Mouse (Mus musculus) gastrocnemius, adult 2 months (tissue): ENCODE results near the gene Arrdc1. TPM values are rescaled to one million over a fixed set of nuclear protein-coding genes. Genes with fewer than 3 reads are reported as not detected.
A peak's percentile ranks its signal among the peaks of the same experiment; 100 is the strongest.

ENCODE experiments used
- DNase-seq: peaks from one replicate; pipeline ENCODE4 v3.0.0; 2022
- H3K27ac ChIP-seq: fragments of 200-600 bp; 2 replicates; pipeline ENCODE4 v1.8.1; 2022; ENCODE audit warnings: mild to moderate bottlenecking
- H3K4me3 ChIP-seq: fragments of 200-600 bp; 2 replicates; pipeline ENCODE4 v1.8.1; 2022; ENCODE audit warnings: mild to moderate bottlenecking, moderate library complexity
- CTCF ChIP-seq: fragments of 200-600 bp; IDR thresholded peaks from 2 replicates; pipeline ENCODE4 v1.8.1; 2022; ENCODE audit warnings: antibody characterized with exemption, mild to moderate bottlenecking, moderate library complexity
- intact Hi-C: fragments of 180-260 bp; cut with DNase I; formaldehyde crosslinking; loops from one replicate; pipeline ENCODE4 v1.15.1; 2025
- total RNA-seq, 2 experiments: library from RNA; stranded (reverse); gene quantifications; 2 replicates each; pipeline ENCODE4 v1.2.3; 2021

The Arrdc1 gene
- total RNA-seq, 2 experiments from 2014 or later = 1.9 to 2.8 TPM

GRCm38 (mm10) chr2:24912589-24912988, 22.5 kb downstream of the Arrdc1 start:
- TF ChIP-seq CTCF = no peak
- H3K27ac ChIP-seq = no peak overlapping the region
- no peak overlapping the region for H3K4me3 ChIP-seq
- DNase-seq = no peak
- intact Hi-C loops = no loop called here

DNA sequence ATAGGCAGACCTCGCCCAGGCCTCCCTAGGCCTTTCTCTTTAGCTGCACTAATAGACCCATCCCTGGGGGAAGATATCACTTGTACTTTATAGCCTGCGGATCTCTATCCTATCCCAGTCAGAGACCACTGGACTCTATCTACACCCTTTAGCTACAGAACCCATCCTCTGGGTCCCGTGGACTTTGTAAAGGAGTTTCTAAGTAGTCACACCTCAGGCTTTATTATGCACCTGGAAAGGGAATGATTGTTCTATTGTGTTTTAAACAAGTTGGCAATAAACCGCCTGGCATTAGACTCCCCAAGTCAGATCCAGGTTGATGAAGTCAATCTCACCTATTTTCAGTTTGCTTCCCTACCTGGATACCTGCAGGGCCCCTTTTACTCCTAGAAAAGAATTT, 22.9 kb downstream of the Arrdc1 start:
- intact Hi-C loops = no loop called here
- Histone ChIP-seq H3K4me3 (no peak overlapping the region), H3K27ac (no peak overlapping the region)
- TF ChIP-seq CTCF = no peak
- DNase-seq = no peak

- intact Hi-C loops = no loop called here
- no peak for DNase-seq
- no peak overlapping the region for H3K27ac ChIP-seq
- TF ChIP-seq CTCF = no peak
- H3K4me3 ChIP-seq = no peak overlapping the region
Measured at GRCm38 (mm10) chr2:24910481-24910880, 24.6 kb downstream of the Arrdc1 start.

DNA sequence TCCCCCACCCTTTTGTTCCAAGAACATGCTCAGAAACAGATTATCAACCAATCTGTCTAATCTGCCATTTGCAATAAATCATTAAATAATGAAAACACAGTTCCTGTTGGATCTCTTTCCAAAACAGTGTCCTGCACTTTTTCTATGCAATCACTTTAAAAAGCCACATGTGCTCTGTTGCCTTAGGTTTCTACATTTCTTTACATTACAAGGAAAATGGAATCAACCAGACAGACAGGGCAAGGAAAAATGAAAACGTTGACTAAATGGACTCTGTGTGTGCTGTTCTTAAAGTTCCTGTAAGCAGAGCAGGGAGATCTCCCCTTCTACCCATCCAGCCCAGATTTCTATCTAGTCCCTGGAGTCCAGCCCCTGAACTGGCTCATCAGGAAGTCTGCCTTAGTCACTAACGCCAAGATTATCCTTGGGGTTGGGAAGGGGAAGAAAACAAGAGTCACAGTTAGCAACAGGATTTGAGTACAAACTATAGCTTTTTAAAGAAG, 29.3 kb downstream of the Arrdc1 start:
- Histone ChIP-seq H3K4me3 (no peak overlapping the region), H3K27ac (no peak overlapping the region)
- DNase-seq = no peak
- no peak for TF ChIP-seq CTCF
- intact Hi-C loops = no loop called here

DNA sequence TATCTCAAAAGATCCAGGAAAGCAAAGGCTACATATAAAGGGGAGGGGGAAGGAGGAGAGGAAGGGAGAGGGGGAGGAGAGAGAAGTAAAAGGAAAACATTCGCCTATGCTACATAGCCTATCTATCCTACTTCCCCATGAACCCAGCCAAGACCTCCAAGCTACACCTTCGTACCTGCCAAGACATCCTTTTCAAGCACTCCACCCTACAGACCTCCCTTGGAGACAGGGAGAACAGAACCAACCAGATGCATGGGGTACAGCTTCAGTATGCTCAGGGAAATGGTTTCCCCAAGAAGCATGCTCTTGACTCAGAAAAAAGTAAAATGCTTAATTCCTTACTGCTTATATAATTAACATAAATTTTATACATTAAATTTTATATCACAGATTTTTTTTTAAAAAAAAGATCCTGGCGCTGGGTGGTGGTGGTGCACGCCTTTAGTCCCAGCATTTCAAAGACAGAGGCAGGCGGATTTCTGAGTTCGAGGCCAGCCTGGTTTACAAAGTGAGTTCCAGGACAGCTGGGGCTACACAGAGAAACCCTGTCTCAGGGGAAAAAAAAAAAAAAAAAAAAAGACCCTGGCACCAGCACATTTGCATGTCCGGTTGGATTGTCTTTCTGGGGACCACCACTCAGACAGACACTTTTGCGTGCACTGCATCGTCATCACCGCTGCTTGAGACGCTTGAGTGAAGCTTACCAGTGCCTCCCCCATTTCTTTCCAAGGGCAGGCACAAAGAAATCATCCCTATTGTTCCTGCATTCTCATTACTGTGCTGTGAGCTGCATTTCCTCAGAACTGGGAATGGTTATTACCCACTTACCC, 30.0 kb downstream of the Arrdc1 start:
- no peak for DNase-seq
- no peak for TF ChIP-seq CTCF
- Histone ChIP-seq H3K27ac (no peak overlapping the region), H3K4me3 (no peak overlapping the region)
- intact Hi-C loops = no loop called here

DNA sequence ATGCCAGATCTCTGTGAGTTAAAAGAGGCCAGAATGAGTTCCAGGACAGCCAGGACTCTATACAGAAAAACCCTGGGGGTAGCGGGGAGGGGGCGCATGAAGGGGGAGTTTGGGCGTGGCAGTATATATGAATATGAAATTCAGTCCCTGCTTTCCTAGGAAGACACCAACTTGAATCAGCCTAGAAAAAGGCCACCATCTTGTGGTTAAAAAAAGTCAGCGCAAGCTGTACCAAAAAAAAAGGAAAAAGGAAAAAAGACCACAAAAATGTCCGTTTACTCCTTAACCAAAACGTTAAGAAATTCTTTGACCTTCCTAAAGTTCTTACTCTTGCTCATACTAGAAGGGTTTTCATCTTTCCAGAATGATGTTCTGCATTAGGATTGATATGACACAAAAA, 32.1 kb downstream of the Arrdc1 start:
- intact Hi-C loops = no loop called here

DNA sequence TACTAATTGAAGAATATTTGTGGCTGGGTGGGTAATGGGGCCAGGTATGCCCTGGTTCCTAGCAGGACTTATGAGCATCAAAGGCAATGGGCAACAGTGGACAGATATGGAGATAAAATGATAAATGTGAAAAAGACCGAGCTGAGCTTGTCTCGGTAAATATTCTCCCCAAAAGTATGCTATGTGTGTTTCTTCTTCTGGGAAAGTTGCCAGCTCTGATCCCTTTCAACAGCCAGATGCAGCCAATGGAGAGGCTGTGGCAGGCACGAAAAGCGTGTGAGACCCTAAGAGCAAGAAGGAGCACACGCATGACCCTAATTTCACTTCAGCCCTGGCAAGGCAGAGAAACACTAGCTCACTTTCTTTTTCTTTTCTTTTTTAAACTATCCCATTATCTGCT, 34.0 kb downstream of the Arrdc1 start:
- intact Hi-C loops = no loop called here
- TF ChIP-seq CTCF = no peak
- DNase-seq = no peak
- Histone ChIP-seq H3K4me3 (no peak overlapping the region), H3K27ac (no peak overlapping the region)

More for the DNA sequence above, 32.1 kb downstream of the Arrdc1 start:
- Histone ChIP-seq H3K27ac (no peak overlapping the region), H3K4me3 (no peak overlapping the region)
- no peak for DNase-seq
- peak; percentile 28; the same call in 1 of the 2 replicates for TF ChIP-seq CTCF

- no peak for TF ChIP-seq CTCF
- intact Hi-C loops = no loop called here
- H3K4me3 ChIP-seq = no peak overlapping the region
- no peak for DNase-seq
- no peak overlapping the region for H3K27ac ChIP-seq
Measured at GRCm38 (mm10) chr2:24899292-24899691, 35.8 kb downstream of the Arrdc1 start.

GRCm38 (mm10) chr2:24896761-24897160, 38.3 kb downstream of the Arrdc1 start:
- intact Hi-C loops = no loop called here
- H3K27ac ChIP-seq = no peak overlapping the region
- TF ChIP-seq CTCF = no peak
- H3K4me3 ChIP-seq = no peak overlapping the region
- no peak for DNase-seq

- H3K4me3 ChIP-seq = no peak overlapping the region
- no peak for TF ChIP-seq CTCF
- DNase-seq = no peak
- intact Hi-C loops = no loop called here
- no peak overlapping the region for H3K27ac ChIP-seq
Measured at GRCm38 (mm10) chr2:24894211-24894610, 40.8 kb downstream of the Arrdc1 start.

- no peak overlapping the region for H3K4me3 ChIP-seq
- no peak for TF ChIP-seq CTCF
- no peak for DNase-seq
- intact Hi-C loops = no loop called here
- H3K27ac ChIP-seq = no peak overlapping the region
Measured at GRCm38 (mm10) chr2:24892318-24892717, 42.7 kb downstream of the Arrdc1 start.

DNA sequence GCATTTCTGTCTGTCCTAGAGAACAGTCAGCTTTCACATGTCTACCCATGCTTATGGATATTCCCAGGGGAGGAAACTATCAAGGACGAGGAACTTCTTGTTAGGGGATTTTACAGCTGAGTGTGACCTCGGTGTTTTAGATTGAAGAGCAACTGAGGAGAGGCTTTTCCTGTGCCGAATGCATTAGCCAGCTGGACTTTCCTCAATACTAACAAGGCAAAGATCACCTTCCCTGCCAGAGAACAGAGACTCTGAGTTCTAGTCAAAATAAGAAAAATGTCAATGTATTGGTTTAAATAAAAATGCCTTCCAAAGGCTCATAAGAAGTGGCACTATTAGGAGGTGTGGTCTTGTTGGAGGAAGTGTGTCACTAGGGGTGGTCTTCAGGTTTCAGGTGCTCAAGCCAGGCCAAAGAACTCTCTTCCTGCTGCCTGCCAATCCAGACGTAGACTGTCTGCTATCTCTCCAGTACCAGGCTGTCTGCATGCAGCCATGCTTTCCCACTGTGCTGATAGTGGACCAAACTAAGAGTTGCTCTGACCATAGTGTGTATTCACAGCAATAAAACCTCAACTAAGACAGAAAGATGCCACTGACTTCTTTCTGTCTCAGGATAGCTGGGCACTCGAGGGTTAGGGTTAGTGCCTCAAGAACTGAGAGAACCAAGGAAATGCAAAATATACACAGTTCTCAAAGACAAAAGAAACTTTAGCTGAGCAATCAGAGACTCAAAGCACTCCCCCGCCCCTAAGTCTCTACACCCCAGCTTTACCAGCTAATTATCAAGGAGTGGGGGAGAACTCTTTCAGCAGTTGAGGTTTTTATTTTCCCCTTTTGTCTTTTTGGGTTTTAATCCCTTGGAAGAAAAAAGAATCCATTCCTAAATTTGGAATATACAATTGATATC, 44.3 kb downstream of the Arrdc1 start:
- no peak for DNase-seq
- Histone ChIP-seq H3K4me3 (no peak overlapping the region), H3K27ac (peak overlapping the region; percentile 12; the same call in 1 of the 2 replicates)
- TF ChIP-seq CTCF = no peak
- intact Hi-C loops = no loop called here

DNA sequence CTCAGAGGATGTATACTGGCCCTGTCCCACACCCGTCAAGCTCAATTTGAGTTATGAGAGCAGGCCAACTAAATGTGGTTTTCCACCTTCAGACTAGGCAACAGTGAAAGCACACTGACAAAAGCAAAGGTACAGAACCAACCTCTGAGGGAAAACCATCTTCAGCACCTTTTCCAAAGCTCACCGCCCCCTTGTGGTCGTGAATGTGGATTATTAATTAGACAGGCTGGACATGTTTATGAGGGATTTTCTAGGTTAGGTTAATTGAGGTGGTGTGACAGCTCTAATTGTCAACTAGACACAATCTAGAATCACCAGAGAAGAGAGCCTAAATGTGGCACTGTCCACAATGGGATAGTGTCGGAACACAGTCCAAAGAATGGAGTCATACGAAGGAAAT, 46.2 kb downstream of the Arrdc1 start:
- DNase-seq = no peak
- TF ChIP-seq CTCF = peak; percentile 25; the same call in 1 of the 2 replicates
- H3K27ac ChIP-seq = no peak overlapping the region; the same call in 1 of the 2 replicates
- H3K4me3 ChIP-seq = no peak overlapping the region
- intact Hi-C loops = no loop called here
